Mouse (Mus musculus): Measurements from ENCODE around the gene Orc6. TPM values are rescaled to one million over a fixed set of nuclear protein-coding genes. Genes with fewer than 3 reads are reported as not detected.

Gene Orc6
- total RNA-seq (2023), result 39.8 TPM

DNA sequence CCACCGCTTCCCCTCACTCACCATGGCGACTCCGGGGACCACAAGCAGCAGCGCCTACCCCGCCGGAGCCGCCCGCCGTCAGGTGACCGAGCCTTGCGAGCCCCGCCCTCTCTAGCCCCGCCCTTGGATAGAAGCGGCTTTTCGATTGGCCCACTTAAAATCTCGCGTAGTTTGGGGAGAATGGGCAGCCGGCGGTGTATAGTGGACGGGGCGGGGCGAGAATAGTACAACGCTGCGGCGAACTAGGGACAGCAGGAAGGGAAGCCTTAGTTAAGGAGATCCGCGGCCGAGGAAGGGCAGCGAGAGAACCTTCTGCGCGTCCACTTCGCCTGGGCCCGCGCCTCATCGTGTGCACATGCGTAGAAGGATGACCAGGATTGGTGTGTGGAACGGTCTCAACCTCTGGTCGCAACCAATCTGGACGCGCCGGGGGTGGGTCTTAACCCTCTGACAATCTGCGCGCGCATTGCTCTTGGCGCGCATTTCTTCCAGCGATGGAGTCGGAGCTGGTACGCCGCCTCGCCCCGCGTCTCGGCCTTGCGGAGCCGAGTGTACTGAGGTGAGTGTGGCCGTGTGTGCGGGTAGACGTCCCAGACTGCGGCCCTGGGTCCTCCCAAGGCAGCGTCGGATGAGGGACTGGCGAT lies at the start of gene Orc6, which contains the start of gene Vps35:
Gene Orc6, plus strand, starts transcription at position 199 of the 644 bp plus-strand sequence.
Gene Vps35, minus strand, starts transcription at position 369 of the 644 bp plus-strand sequence.

Other genes with a start within 250 kb of the Orc6 start
- gene Fbxw9, start 239.6 kb upstream of the Orc6 start, total RNA-seq (2023), result 6.9 TPM
- gene Gm5741, start 231.7 kb upstream of the Orc6 start, total RNA-seq (2023), result not detected
- gene Dhps, start 227.9 kb upstream of the Orc6 start, total RNA-seq (2023), result 92.1 TPM
- 63.3 TPM for gene Wdr83os, start 218.9 kb upstream of the Orc6 start, total RNA-seq (2023)
- 15.2 TPM for gene Wdr83, start 218.3 kb upstream of the Orc6 start, total RNA-seq (2023)
- gene Man2b1, start 216.4 kb upstream of the Orc6 start, total RNA-seq (2023), result 114 TPM
- 0.35 TPM for gene Zfp791, start 176.5 kb upstream of the Orc6 start, total RNA-seq (2023)
- not detected for gene Cks1brt, start 147.7 kb upstream of the Orc6 start, total RNA-seq (2023)
- gene Olfr371, start 73.6 kb upstream of the Orc6 start, total RNA-seq (2023), result not detected
- 57.4 TPM for gene Vps35, start 170 bp downstream of the Orc6 start, total RNA-seq (2023)
- gene Mylk3, start 86.7 kb downstream of the Orc6 start, total RNA-seq (2023), result not detected
- 20.7 TPM for gene 4921524J17Rik, start 133.2 kb downstream of the Orc6 start, total RNA-seq (2023)
- 0.80 TPM for gene Gpt2, start 192.9 kb downstream of the Orc6 start, total RNA-seq (2023)